Mouse (Mus musculus): ENCODE measurements at regions not wholly inside any gene's neighbourhood (a gene's known extent, or its start where the extent isn't known, plus 50 kb on each side); places are given as distances from the start of the nearest gene placed in this dataset.

DNA sequence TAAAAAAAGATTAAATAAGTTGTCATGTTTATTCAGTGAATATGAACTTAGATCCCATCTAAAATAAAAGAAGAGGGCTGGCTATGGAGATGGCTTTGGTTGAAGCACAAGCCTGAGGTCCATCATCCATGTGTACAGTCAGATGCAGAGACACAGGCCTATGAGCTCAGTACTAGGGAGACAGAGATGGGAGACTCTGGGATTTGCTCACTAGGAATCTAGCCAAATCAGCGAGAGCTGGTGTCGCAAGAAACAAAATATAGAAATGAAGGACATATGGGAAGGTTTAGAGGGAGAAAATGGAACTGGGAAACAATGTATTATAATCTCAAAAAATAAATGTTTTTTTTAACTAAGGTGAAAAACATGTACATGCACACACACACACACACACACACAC lies 326.6 kb downstream of the Col12a1 start:
- TF ChIP-seq POLR2A (IDR thresholded peaks at IDR 0.05; ENCODE audit: extremely low read depth, insufficient read depth, low read length) (no peak), CTCF (IDR thresholded peaks at IDR 0.05; ENCODE audit: low read depth, low read length) (no peak)
